Mouse (Mus musculus) embryonic facial prominence, embryonic 14.5 days (tissue): Measurements from ENCODE around the gene Tifab. TPM values are rescaled to one million over a fixed set of nuclear protein-coding genes. Genes with fewer than 3 reads are reported as not detected.

ENCODE experiments used
- ATAC-seq: fragments of 200-750 bp; cut with Nextera tagmentation; 2 replicates; pipeline ENCODE4 v1.8.0; 2017; ENCODE audit warnings: low read depth, moderate number of reproducible peaks, moderate TSS enrichment
- DNase-seq: peaks from one replicate; pipeline ENCODE4 v3.0.0-alpha.2; 2015; ENCODE audit warnings: low spot score
- H3K27ac ChIP-seq: fragments of 300-500 bp; sonication (generic); replicated peaks from 2 replicates; pipeline ENCODE4 v1.5.1; 2014; ENCODE audit warnings: low read depth, mild to moderate bottlenecking, low read length, moderate library complexity
- H3K27me3 ChIP-seq: fragments of 300-500 bp; sonication (generic); replicated peaks from 2 replicates; pipeline ENCODE4 v1.6.1; 2014; ENCODE audit warnings: low read length; ENCODE audit not compliant: control insufficient read depth, insufficient read depth
- H3K36me3 ChIP-seq: fragments of 300-500 bp; sonication (generic); 2 replicates; pipeline ENCODE4 v1.6.1; 2014; ENCODE audit warnings: low read length, mixed read lengths; ENCODE audit not compliant: control insufficient read depth, insufficient read depth
- H3K4me1 ChIP-seq: fragments of 300-500 bp; sonication (generic); 2 replicates; pipeline ENCODE4 v1.6.1; 2014; ENCODE audit warnings: antibody characterized with exemption, low read length; ENCODE audit not compliant: control insufficient read depth, insufficient read depth
- H3K4me2 ChIP-seq: fragments of 300-500 bp; sonication (generic); 2 replicates; pipeline ENCODE4 v1.6.1; 2014; ENCODE audit warnings: low read depth, mild to moderate bottlenecking, low read length, moderate library complexity, mixed read lengths
- H3K4me3 ChIP-seq: fragments of 300-500 bp; sonication (generic); 2 replicates; pipeline ENCODE4 v1.5.1; 2014; ENCODE audit warnings: low read depth, mild to moderate bottlenecking, low read length
- H3K9ac ChIP-seq: fragments of 300-500 bp; sonication (generic); 2 replicates; pipeline ENCODE4 v1.6.1; 2014; ENCODE audit warnings: low read depth, mild to moderate bottlenecking, low read length, moderate library complexity, mixed read lengths
- H3K9me3 ChIP-seq: fragments of 300-500 bp; sonication (generic); 2 replicates; pipeline ENCODE4 v1.6.1; 2016; ENCODE audit warnings: low read length; ENCODE audit not compliant: control insufficient read depth
- WGBS: fragments of 180-500 bp; shearing (Covaris S2); extraction: QIAGEN DNeasy Blood & Tissue Kit; methylation state at CpG from one replicate; pipeline ENCODE4 v1.1.7; 2014; 5-methylcytosine and 5-hydroxymethylcytosine counted together
- polyA plus RNA-seq: library from polyadenylated mRNA; unstranded; fragments of >200 nt; fragmentation: Nextera tagmentation; extraction: Ambion mirVana; gene quantifications from 2 replicates; pipeline ENCODE4 v1.2.1, GENCODE M21; 2014

Tifab gene
- polyA plus RNA-seq, 1 experiment from 2014 or later: 0.93 TPM

- Histone ChIP-seq H3K4me3 (no peak overlapping the region), H3K36me3 (no peaks in the 10 kb centered on the region), H3K9ac (no peak overlapping the region), H3K27me3 (no peaks in the 10 kb centered on the region), H3K4me2 (no peak overlapping the region), H3K27ac (no peak overlapping the region; the same call in 1 of the 2 replicates), H3K4me1 (peaks cover 6% of the 10 kb centered on the region), H3K9me3 (no peaks in the 10 kb centered on the region)
- DNase-seq (no peak), ATAC-seq (no peak)
- 38% methylated on average over 6 of the region's 6 CpGs for WGBS
These were observed 39.4 kb downstream of the Tifab start for GRCm38 (mm10) chr13:56139167-56139751.

GRCm38 (mm10) chr13:56136200-56136599, 42.5 kb downstream of the Tifab start, which contains the start of gene H2afy:
Gene H2afy (minus strand): TSS chr13:56136361.
- no peaks in the 10 kb centered on the region for H3K27me3 ChIP-seq
- H3K9ac ChIP-seq: peak within 1 kb of the TSS; percentile 99
- H3K4me1 ChIP-seq: peaks cover 14% of the 10 kb centered on the region
- peaks cover 7% of the 10 kb centered on the region; the same call in 1 of the 2 replicates for H3K36me3 ChIP-seq
- WGBS: 86% methylated on average over 2 of the region's 2 CpGs
- ATAC-seq (no peak), DNase-seq (no peak)
- no peaks in the 10 kb centered on the region for H3K9me3 ChIP-seq
- peak within 1 kb of the TSS; percentile 89 for H3K27ac ChIP-seq
- H3K4me2 ChIP-seq: peak within 1 kb of the TSS; percentile 66
- peak within 1 kb of the TSS; percentile 80 for H3K4me3 ChIP-seq

- Histone ChIP-seq H3K27me3 (no peaks in the 10 kb centered on the region), H3K9me3 (no peaks in the 10 kb centered on the region), H3K9ac (peak overlapping the region; percentile 99), H3K4me2 (peak overlapping the region; percentile 66), H3K27ac (peak overlapping the region; percentile 89), H3K4me3 (peak overlapping the region; percentile 80), H3K36me3 (peaks cover 7% of the 10 kb centered on the region; the same call in 1 of the 2 replicates), H3K4me1 (peaks cover 14% of the 10 kb centered on the region)
- WGBS: 6% methylated on average over 9 of the region's 89 CpGs
- ATAC-seq (peak; percentile 90), DNase-seq (peak; percentile 89)
These were observed 43.2 kb downstream of the Tifab start for GRCm38 (mm10) chr13:56135231-56136052.

- Histone ChIP-seq H3K9me3 (no peaks in the 10 kb centered on the region), H3K27me3 (no peaks in the 10 kb centered on the region), H3K4me2 (peak overlapping the region; percentile 66), H3K9ac (peak overlapping the region; percentile 99), H3K27ac (peak overlapping the region; percentile 89), H3K4me3 (peak overlapping the region; percentile 80), H3K36me3 (peaks cover 14% of the 10 kb centered on the region; the same call in 1 of the 2 replicates), H3K4me1 (peaks cover 14% of the 10 kb centered on the region)
- peak; percentile 31 for ATAC-seq
- no peak for DNase-seq
- under 1% methylated on average over 21 of the region's 50 CpGs for WGBS
These were observed 44.0 kb downstream of the Tifab start for GRCm38 (mm10) chr13:56134631-56135181.

- Histone ChIP-seq H3K27ac (no peak overlapping the region), H3K27me3 (no peaks in the 10 kb centered on the region), H3K4me1 (peaks cover 14% of the 10 kb centered on the region), H3K36me3 (peaks cover 16% of the 10 kb centered on the region; the same call in 1 of the 2 replicates), H3K9ac (peak overlapping the region; percentile 99), H3K4me2 (peak overlapping the region; percentile 66), H3K9me3 (no peaks in the 10 kb centered on the region), H3K4me3 (peak overlapping the region; percentile 80)
- ATAC-seq: no peak
- 35% methylated on average over 5 of the region's 5 CpGs for WGBS
- DNase-seq: no peak
These were observed 44.7 kb downstream of the Tifab start for GRCm38 (mm10) chr13:56134031-56134430.

- H3K36me3 ChIP-seq: peaks cover 23% of the 10 kb centered on the region
- peaks cover 14% of the 10 kb centered on the region for H3K4me1 ChIP-seq
- no peaks in the 10 kb centered on the region for H3K27me3 ChIP-seq
- no peak overlapping the region for H3K4me3 ChIP-seq
- 85% methylated on average over 7 of the region's 7 CpGs for WGBS
- 0 out of 2 replicates have a peak overlapping the region, but pooled peaks have one; percentile 66 for H3K4me2 ChIP-seq
- no peak overlapping the region for H3K27ac ChIP-seq
- H3K9ac ChIP-seq: no peak overlapping the region
- no peaks in the 10 kb centered on the region for H3K9me3 ChIP-seq
- DNase-seq (no peak), ATAC-seq (no peak)
These were observed 45.7 kb downstream of the Tifab start for GRCm38 (mm10) chr13:56132941-56133340.

GRCm38 (mm10) chr13:56132326-56132936, 46.3 kb downstream of the Tifab start:
- no peak for ATAC-seq
- Histone ChIP-seq H3K4me1 (peaks cover 14% of the 10 kb centered on the region), H3K4me2 (no peak overlapping the region)

GRCm38 (mm10) chr13:56130544-56130943, 48.1 kb downstream of the Tifab start:
- Histone ChIP-seq H3K27ac (no peak overlapping the region), H3K4me3 (no peak overlapping the region), H3K27me3 (no peaks in the 10 kb centered on the region), H3K4me1 (peaks cover 8% of the 10 kb centered on the region), H3K4me2 (no peak overlapping the region), H3K9ac (no peak overlapping the region), H3K36me3 (peaks cover 47% of the 10 kb centered on the region), H3K9me3 (0 out of 2 replicates have a peak, but pooled peaks cover 3% of the 10 kb centered on the region)
- DNase-seq (no peak), ATAC-seq (no peak)
- WGBS: 83% methylated on average over 8 of the region's 8 CpGs

More at GRCm38 (mm10) chr13:56132326-56132936, 46.3 kb downstream of the Tifab start:
- Histone ChIP-seq H3K9ac (no peak overlapping the region), H3K4me3 (no peak overlapping the region), H3K36me3 (peaks cover 28% of the 10 kb centered on the region), H3K27me3 (no peaks in the 10 kb centered on the region), H3K27ac (no peak overlapping the region), H3K9me3 (0 out of 2 replicates have a peak, but pooled peaks cover 3% of the 10 kb centered on the region)
- 71% methylated on average over 11 of the region's 11 CpGs for WGBS
- DNase-seq: no peak
